Mouse (Mus musculus) heart, adult 2 months (tissue): ENCODE data around the gene Dio1.

Source experiments
- CTCF ChIP-seq: fragments of 200-600 bp; IDR thresholded peaks from 2 replicates; pipeline ENCODE4 v1.8.1; 2022; ENCODE audit warnings: antibody characterized with exemption, mild to moderate bottlenecking, moderate library complexity
- POLR2A ChIP-seq: fragments of 200-500 bp; IDR thresholded peaks from 2 replicates; pipeline ENCODE4 v1.6.1; 2011; ENCODE audit warnings: mild to moderate bottlenecking, low read depth, low read length, control low read depth; ENCODE audit not compliant: insufficient read depth

DNA sequence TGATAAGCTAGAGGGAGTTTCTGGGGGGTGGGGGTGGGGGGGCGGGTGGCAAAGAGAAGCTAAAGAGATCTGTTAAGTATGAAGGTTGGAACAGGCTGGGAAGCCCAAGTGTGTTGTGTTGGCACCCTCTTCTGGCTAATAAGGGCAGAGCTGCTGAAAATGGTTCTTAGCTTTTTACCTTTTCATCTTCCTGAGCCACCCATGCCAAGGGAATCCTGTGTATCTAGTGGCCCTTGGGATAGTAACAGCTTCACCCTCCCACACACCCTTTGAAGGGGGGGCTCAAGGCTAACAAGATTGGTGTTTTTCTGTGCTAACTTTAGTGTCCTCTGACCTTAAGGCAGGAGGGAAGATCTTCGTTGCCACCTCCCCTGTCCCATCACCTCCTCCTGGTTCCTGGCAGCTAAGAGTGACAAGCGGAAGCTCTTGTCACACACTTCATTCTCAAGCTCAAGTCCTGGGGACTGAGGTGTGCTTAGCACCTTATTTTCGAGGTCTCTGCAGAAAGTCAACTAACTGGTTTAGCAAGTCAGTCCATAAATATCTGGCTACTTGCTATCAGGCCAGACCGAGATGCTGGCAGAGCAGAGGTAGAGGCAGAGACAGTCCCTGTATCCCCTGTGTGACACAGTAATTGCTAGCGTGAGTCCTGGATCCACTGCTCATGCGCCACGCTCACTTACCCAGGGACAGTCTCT, 42.5 kb upstream of the Dio1 start:
- TF ChIP-seq CTCF (peak; percentile 70), POLR2A (no peak)
